Mouse (Mus musculus) cortical plate, adult 2 months (tissue): ENCODE measurements around the gene Reg4. TPM values are rescaled to one million over a fixed set of nuclear protein-coding genes. Genes with fewer than 3 reads are reported as not detected.

Experiments
- H3K27ac ChIP-seq: fragments of 200-500 bp; 2 replicates; pipeline ENCODE4 v1.5.1; 2012; ENCODE audit warnings: low read length, control low read depth, inconsistent platforms; ENCODE audit not compliant: insufficient read depth
- H3K4me1 ChIP-seq: fragments of 200-500 bp; 2 replicates; pipeline ENCODE4 v1.6.1; 2011; ENCODE audit warnings: low read length; ENCODE audit not compliant: control insufficient read depth, insufficient read depth
- H3K4me3 ChIP-seq: fragments of 200-500 bp; 2 replicates; pipeline ENCODE4 v1.5.1; 2011; ENCODE audit warnings: mild to moderate bottlenecking, low read length, control low read depth; ENCODE audit not compliant: insufficient read depth
- CTCF ChIP-seq: fragments of 200-500 bp; IDR thresholded peaks from 2 replicates; pipeline ENCODE4 v1.5.1; 2011; ENCODE audit warnings: mild to moderate bottlenecking, control low read depth, low read length; ENCODE audit not compliant: insufficient read depth; ENCODE audit errors: extremely low read depth
- POLR2A ChIP-seq: fragments of 200-500 bp; IDR thresholded peaks from 2 replicates; pipeline ENCODE4 v1.6.1; 2011; ENCODE audit warnings: mild to moderate bottlenecking, low read length, control low read depth; ENCODE audit not compliant: insufficient read depth; ENCODE audit errors: extremely low read depth
- polyA plus RNA-seq: library from polyadenylated mRNA; depleted of rRNA; stranded (reverse); fragments of >200 nt; gene quantifications from 2 replicates; pipeline ENCODE4 v1.2.3, GENCODE M21; 2012; rRNA removed

Gene Reg4
- polyA plus RNA-seq, 1 experiment, result not detected

GRCm38 (mm10) chr3:98279682-98280081 lies 57.7 kb downstream of the Reg4 start:
- no peaks in the 10 kb centered on the region for H3K4me1 ChIP-seq
- H3K4me3 ChIP-seq, result no peak overlapping the region
- TF ChIP-seq CTCF (no peak), POLR2A (no peak)
- H3K27ac ChIP-seq, result no peak overlapping the region

- H3K27ac ChIP-seq, result no peak within 1 kb of the TSS
Observed at GRCm38 (mm10) chr3:98280204-98280932, 58.4 kb downstream of the Reg4 start, which contains the start of gene Hmgcs2. Gene Hmgcs2, plus strand, starts transcription at chr3:98280435.

GRCm38 (mm10) chr3:98280933-98281678 lies 59.1 kb downstream of the Reg4 start:
- Histone ChIP-seq H3K27ac (no peak overlapping the region), H3K4me3 (no peak overlapping the region), H3K4me1 (no peaks in the 10 kb centered on the region)
- TF ChIP-seq POLR2A, result no peak
- peak; percentile 92 for TF ChIP-seq CTCF

More at GRCm38 (mm10) chr3:98280204-98280932, 58.4 kb downstream of the Reg4 start, which contains the start of gene Hmgcs2:
- H3K4me3 ChIP-seq, result no peak within 1 kb of the TSS
- TF ChIP-seq CTCF (no peak), POLR2A (no peak)
- no peaks in the 10 kb centered on the region for H3K4me1 ChIP-seq

GRCm38 (mm10) chr3:98282422-98282821 lies 60.5 kb downstream of the Reg4 start:
- Histone ChIP-seq H3K27ac (no peak overlapping the region), H3K4me3 (no peak overlapping the region), H3K4me1 (no peaks in the 10 kb centered on the region)
- TF ChIP-seq CTCF, result no peak

- H3K4me1 ChIP-seq, result no peaks in the 10 kb centered on the region
- TF ChIP-seq CTCF (no peak), POLR2A (no peak)
- no peak overlapping the region for H3K27ac ChIP-seq
- no peak overlapping the region for H3K4me3 ChIP-seq
Observed at GRCm38 (mm10) chr3:98283205-98283604, 61.2 kb downstream of the Reg4 start.

Other genes with a start within 250 kb of the Reg4 start
- 6.2 and 6.5 TPM in 2 replicates for gene Notch2, start 208.6 kb upstream of the Reg4 start, polyA plus RNA-seq
- not detected in 2 replicates for gene Adam30, start 61.5 kb upstream of the Reg4 start, polyA plus RNA-seq
- 5.3 and 5.4 TPM in 2 replicates for gene Hmgcs2, start 58.3 kb downstream of the Reg4 start, polyA plus RNA-seq
- gene Phgdh, start 117.8 kb downstream of the Reg4 start, polyA plus RNA-seq, result 136 and 141 TPM in 2 replicates
- 20.6 and 21.1 TPM in 2 replicates for gene Zfp697, start 160.3 kb downstream of the Reg4 start, polyA plus RNA-seq
- not detected in 2 replicates for gene Gm4450, start 235.0 kb downstream of the Reg4 start, polyA plus RNA-seq